Mouse (Mus musculus) embryonic facial prominence, embryonic 15.5 days (tissue): Measurements from ENCODE around the gene Fan1. TPM values are rescaled to one million over a fixed set of nuclear protein-coding genes. Genes with fewer than 3 reads are reported as not detected.

Experiments used
- ATAC-seq: fragments of 200-750 bp; cut with Nextera tagmentation; 2 replicates; pipeline ENCODE4 v1.8.0; 2017; ENCODE audit warnings: low read depth, moderate TSS enrichment; ENCODE audit not compliant: insufficient number of reproducible peaks, low FRiP score, low TSS enrichment
- H3K27ac ChIP-seq: fragments of 300-500 bp; sonication (generic); replicated peaks from 2 replicates; pipeline ENCODE4 v1.5.1; 2015; ENCODE audit warnings: mild to moderate bottlenecking, inconsistent platforms
- H3K27me3 ChIP-seq: fragments of 300-500 bp; sonication (generic); 2 replicates; pipeline ENCODE4 v1.6.1; 2015; ENCODE audit warnings: inconsistent platforms
- H3K36me3 ChIP-seq: fragments of 300-500 bp; sonication (generic); 2 replicates; pipeline ENCODE4 v1.6.1; 2015; ENCODE audit warnings: mild to moderate bottlenecking, inconsistent platforms
- H3K4me1 ChIP-seq: fragments of 300-500 bp; sonication (generic); 2 replicates; pipeline ENCODE4 v1.6.1; 2015; ENCODE audit warnings: inconsistent platforms
- H3K4me2 ChIP-seq: fragments of 300-500 bp; sonication (generic); replicated peaks from 2 replicates; pipeline ENCODE4 v1.6.1; 2015; ENCODE audit warnings: mild to moderate bottlenecking, inconsistent platforms
- H3K4me3 ChIP-seq: fragments of 300-500 bp; sonication (generic); replicated peaks from 2 replicates; pipeline ENCODE4 v1.5.1; 2015; ENCODE audit warnings: mild to moderate bottlenecking, inconsistent platforms
- H3K9ac ChIP-seq: fragments of 300-500 bp; sonication (generic); 2 replicates; pipeline ENCODE4 v1.6.1; 2015; ENCODE audit warnings: inconsistent platforms
- H3K9me3 ChIP-seq: fragments of 300-500 bp; sonication (generic); replicated peaks from 2 replicates; pipeline ENCODE4 v1.6.1; 2016; ENCODE audit warnings: inconsistent platforms
- WGBS: fragments of 180-500 bp; shearing (Covaris S2); methylation state at CpG from one replicate; pipeline ENCODE4 v1.1.7; 2015; 5-methylcytosine and 5-hydroxymethylcytosine counted together
- polyA plus RNA-seq: library from polyadenylated mRNA; unstranded; fragments of >200 nt; fragmentation: Nextera tagmentation; extraction: Ambion mirVana; gene quantifications from 2 replicates; pipeline ENCODE4 v1.2.1, GENCODE M21; 2015

Fan1 gene
- polyA plus RNA-seq, 1 experiment from 2014 or later, result 8.1 TPM

- no peaks in the 10 kb centered on the region for H3K4me1 ChIP-seq
- H3K4me3 ChIP-seq, result no peak overlapping the region
- no peak overlapping the region for H3K4me2 ChIP-seq
- H3K27me3 ChIP-seq, result no peaks in the 10 kb centered on the region
- peaks cover 46% of the 10 kb centered on the region for H3K36me3 ChIP-seq
- H3K9ac ChIP-seq, result no peak overlapping the region
- 92% methylated on average over 3 of the region's 3 CpGs for WGBS
- H3K27ac ChIP-seq, result no peak overlapping the region
- ATAC-seq, result no peak
- no peaks in the 10 kb centered on the region for H3K9me3 ChIP-seq
These were observed 42.6 kb downstream of the Fan1 start for GRCm38 (mm10) chr7:64331309-64331708.

GRCm38 (mm10) chr7:64327486-64327885, 46.4 kb downstream of the Fan1 start:
- H3K27me3 ChIP-seq, result no peaks in the 10 kb centered on the region
- H3K9me3 ChIP-seq, result no peaks in the 10 kb centered on the region
- H3K4me1 ChIP-seq, result no peaks in the 10 kb centered on the region
- WGBS, result 89% methylated on average over 4 of the region's 4 CpGs
- H3K4me3 ChIP-seq, result no peak overlapping the region
- H3K4me2 ChIP-seq, result no peak overlapping the region
- H3K9ac ChIP-seq, result no peak overlapping the region
- no peak overlapping the region for H3K27ac ChIP-seq
- H3K36me3 ChIP-seq, result peaks cover 32% of the 10 kb centered on the region
- ATAC-seq, result no peak

GRCm38 (mm10) chr7:64326892-64327291, 47.0 kb downstream of the Fan1 start:
- Histone ChIP-seq H3K27ac (no peak overlapping the region), H3K27me3 (no peaks in the 10 kb centered on the region), H3K9me3 (no peaks in the 10 kb centered on the region), H3K4me2 (no peak overlapping the region), H3K36me3 (peaks cover 34% of the 10 kb centered on the region), H3K4me3 (no peak overlapping the region), H3K9ac (no peak overlapping the region), H3K4me1 (no peaks in the 10 kb centered on the region)
- ATAC-seq, result no peak
- 33% methylated on average over 1 of the region's 1 CpGs for WGBS

GRCm38 (mm10) chr7:64321658-64322057, 52.2 kb downstream of the Fan1 start:
- H3K4me2 ChIP-seq, result no peak overlapping the region
- no peaks in the 10 kb centered on the region for H3K27me3 ChIP-seq
- H3K9ac ChIP-seq, result no peak overlapping the region
- H3K4me3 ChIP-seq, result no peak overlapping the region
- H3K36me3 ChIP-seq, result peaks cover 42% of the 10 kb centered on the region
- 60% methylated on average over 4 of the region's 4 CpGs for WGBS
- no peak for ATAC-seq
- H3K9me3 ChIP-seq, result no peaks in the 10 kb centered on the region
- H3K27ac ChIP-seq, result no peak overlapping the region
- no peaks in the 10 kb centered on the region for H3K4me1 ChIP-seq

- no peak overlapping the region for H3K27ac ChIP-seq
- WGBS, result 69% methylated on average over 5 of the region's 5 CpGs
- H3K36me3 ChIP-seq, result peaks cover 44% of the 10 kb centered on the region
- H3K9ac ChIP-seq, result no peak overlapping the region
- no peak overlapping the region for H3K4me2 ChIP-seq
- ATAC-seq, result no peak
- no peak overlapping the region for H3K4me3 ChIP-seq
- no peaks in the 10 kb centered on the region for H3K27me3 ChIP-seq
- no peaks in the 10 kb centered on the region for H3K9me3 ChIP-seq
- no peaks in the 10 kb centered on the region for H3K4me1 ChIP-seq
These were observed 52.8 kb downstream of the Fan1 start for GRCm38 (mm10) chr7:64321125-64321524.

GRCm38 (mm10) chr7:64312811-64313210, 61.1 kb downstream of the Fan1 start:
- Histone ChIP-seq H3K27ac (no peak overlapping the region), H3K4me2 (no peak overlapping the region), H3K9me3 (no peaks in the 10 kb centered on the region), H3K4me3 (no peak overlapping the region), H3K4me1 (no peaks in the 10 kb centered on the region), H3K27me3 (no peaks in the 10 kb centered on the region), H3K9ac (no peak overlapping the region), H3K36me3 (peaks cover 29% of the 10 kb centered on the region)
- no peak for ATAC-seq
- 92% methylated on average over 7 of the region's 7 CpGs for WGBS

GRCm38 (mm10) chr7:64310756-64311155, 63.1 kb downstream of the Fan1 start:
- Histone ChIP-seq H3K4me1 (no peaks in the 10 kb centered on the region), H3K9ac (no peak overlapping the region), H3K27ac (no peak overlapping the region), H3K4me3 (no peak overlapping the region), H3K27me3 (no peaks in the 10 kb centered on the region), H3K36me3 (peaks cover 20% of the 10 kb centered on the region), H3K9me3 (no peaks in the 10 kb centered on the region), H3K4me2 (no peak overlapping the region)
- 60% methylated on average over 2 of the region's 2 CpGs for WGBS
- ATAC-seq, result no peak

- no peak overlapping the region for H3K4me3 ChIP-seq
- WGBS, result 82% methylated on average over 7 of the region's 7 CpGs
- H3K27ac ChIP-seq, result no peak overlapping the region
These were observed 63.7 kb downstream of the Fan1 start for GRCm38 (mm10) chr7:64310241-64310640.

More at GRCm38 (mm10) chr7:64310241-64310640, 63.7 kb downstream of the Fan1 start:
- no peak for ATAC-seq
- Histone ChIP-seq H3K9ac (no peak overlapping the region), H3K9me3 (no peaks in the 10 kb centered on the region), H3K27me3 (no peaks in the 10 kb centered on the region), H3K4me1 (no peaks in the 10 kb centered on the region), H3K36me3 (peaks cover 17% of the 10 kb centered on the region; the same call in 1 of the 2 replicates), H3K4me2 (no peak overlapping the region)

Other genes starting within 250 kb of the Fan1 start
- 4.2 and 4.5 TPM in 2 replicates for gene Trpm1, start 220.3 kb downstream of the Fan1 start, polyA plus RNA-seq
- gene Mtmr10, start 86.4 kb downstream of the Fan1 start, polyA plus RNA-seq, result 14.9 and 15.5 TPM in 2 replicates
- 39.2 and 41.1 TPM in 2 replicates for gene Mphosph10, start 18.2 kb upstream of the Fan1 start, polyA plus RNA-seq
- 73.4 and 76.2 TPM in 2 replicates for gene Mcee, start 18.5 kb upstream of the Fan1 start, polyA plus RNA-seq
- 7.3 and 8.6 TPM in 2 replicates for gene Apba2, start 127.6 kb upstream of the Fan1 start, polyA plus RNA-seq